Mouse (Mus musculus): ENCODE results near the gene Elovl5.

DNA sequence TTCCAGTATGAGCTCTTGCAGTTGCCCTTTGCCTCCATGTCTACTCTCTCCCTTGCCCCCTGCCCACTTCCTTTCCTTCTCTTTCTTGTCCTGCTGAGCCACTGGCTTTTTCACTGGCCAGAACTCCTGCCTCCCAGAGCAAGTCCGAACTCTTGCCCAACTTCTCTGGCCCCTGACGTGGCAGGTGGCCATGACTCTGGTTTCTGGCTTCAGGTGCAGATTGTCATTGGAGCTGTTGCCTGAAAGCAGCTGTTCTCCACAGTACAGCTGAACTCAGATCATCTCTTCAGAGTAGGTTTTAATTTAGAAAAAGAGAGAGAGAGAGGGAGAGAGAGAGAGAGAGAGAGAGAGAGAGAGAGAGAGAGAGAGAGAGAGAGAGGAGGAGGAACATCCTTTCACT, 86.1 kb downstream of the Elovl5 start:
- TF ChIP-seq CTCF (IDR thresholded peaks at IDR 0.05; ENCODE audit: low read depth, low read length) (no peak), POLR2A (IDR thresholded peaks at IDR 0.05; ENCODE audit: insufficient read depth, low read length) (no peak)

All from ES-Bruce4 (cell line).